Mouse (Mus musculus): ENCODE results near the gene Fbxo27. TPM values are rescaled to one million over a fixed set of nuclear protein-coding genes. Genes with fewer than 3 reads are reported as not detected.
"Not testable (repeated sequence)": the region's sequence is repeated elsewhere in the genome, so short reads cannot be mapped to it uniquely, and the experiment has no call there.

The Fbxo27 gene
- polyA plus RNA-seq, 1 experiment, result 3.7 TPM

DNA sequence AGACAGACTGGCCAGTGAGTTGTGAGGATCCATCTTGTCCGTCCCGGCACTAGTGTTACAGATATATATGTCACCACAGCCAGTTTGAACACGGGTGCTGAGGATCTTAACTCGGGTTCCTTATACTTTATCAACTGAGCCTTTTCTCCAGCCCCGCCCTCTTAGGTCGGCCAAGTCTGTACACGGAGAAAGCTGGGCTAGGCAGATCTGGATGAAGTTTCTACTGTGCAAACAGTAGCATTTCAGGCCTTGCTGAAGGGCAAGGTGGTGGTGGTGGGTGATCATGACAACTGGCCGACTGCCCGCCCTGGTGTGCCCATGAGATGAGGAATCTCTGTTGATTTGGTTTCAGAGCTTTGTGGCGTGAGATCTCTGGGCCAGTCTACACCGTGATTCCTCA lies 4.6 kb downstream of the Fbxo27 start:
- DNase-seq (ENCODE audit: low read depth in 1 of 2, low spot score in 2 of 2), result no peak
- peaks cover 4% of the 10 kb centered on the region for H3K4me1 ChIP-seq (ENCODE audit: control insufficient read depth, insufficient read depth, insufficient read length)
- no peak overlapping the region for H3K27ac ChIP-seq (ENCODE audit: insufficient read depth, low read length)
- peaks cover 3% of the 10 kb centered on the region; the same call in 1 of the 2 replicates for H3K27me3 ChIP-seq (ENCODE audit: control insufficient read depth, insufficient read depth, low read length)
- TF ChIP-seq POLR2A (IDR thresholded peaks at IDR 0.05; ENCODE audit: low read depth, low read length) (no peak), CTCF (IDR thresholded peaks at IDR 0.05; ENCODE audit: extremely low read depth, insufficient read depth, insufficient read length, insufficient replicate concordance) (no peak)
- no peak overlapping the region for H3K4me3 ChIP-seq (ENCODE audit: extremely low read depth, insufficient read depth, insufficient read length)
- 93% methylated on average over 11 of the region's 11 CpGs for WGBS
- H3K36me3 ChIP-seq (ENCODE audit: control insufficient read depth, insufficient read depth, low read length), result no peaks in the 10 kb centered on the region

DNA sequence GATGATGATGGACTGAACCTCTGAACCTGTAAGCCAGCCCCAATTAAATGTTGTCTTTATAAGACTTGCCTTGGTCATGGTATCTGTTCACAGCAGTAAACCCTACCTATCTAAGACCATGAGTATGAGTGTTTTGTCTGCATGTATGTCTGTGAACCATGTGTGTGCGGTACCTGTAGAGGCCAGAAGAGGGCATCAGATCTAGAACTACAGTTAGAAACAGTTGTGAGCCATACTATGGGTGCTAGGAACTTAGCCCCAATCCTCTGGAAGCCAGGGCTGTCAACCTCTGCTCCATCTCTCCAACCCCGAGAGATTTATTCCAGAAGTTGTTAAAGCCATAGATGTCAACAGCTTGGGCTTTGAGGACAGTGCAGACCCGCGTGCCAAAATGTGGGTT lies 7.6 kb downstream of the Fbxo27 start:
- TF ChIP-seq CTCF (IDR thresholded peaks at IDR 0.05; ENCODE audit: extremely low read depth, insufficient read depth, insufficient read length, insufficient replicate concordance), result no peak
- no peak for TF ChIP-seq POLR2A (IDR thresholded peaks at IDR 0.05; ENCODE audit: low read depth, low read length)
- 94% methylated on average over 4 of the region's 4 CpGs for WGBS
- H3K36me3 ChIP-seq (ENCODE audit: control insufficient read depth, insufficient read depth, low read length), result no peaks in the 10 kb centered on the region
- H3K27ac ChIP-seq (ENCODE audit: insufficient read depth, low read length), result no peak overlapping the region
- no peaks in the 10 kb centered on the region; the same call in 1 of the 2 replicates for H3K4me1 ChIP-seq (ENCODE audit: control insufficient read depth, insufficient read depth, insufficient read length)
- H3K27me3 ChIP-seq (ENCODE audit: control insufficient read depth, insufficient read depth, low read length), result no peaks in the 10 kb centered on the region
- DNase-seq (ENCODE audit: low read depth in 1 of 2, low spot score in 2 of 2), result no peak
- H3K4me3 ChIP-seq (ENCODE audit: extremely low read depth, insufficient read depth, insufficient read length), result no peak overlapping the region

DNA sequence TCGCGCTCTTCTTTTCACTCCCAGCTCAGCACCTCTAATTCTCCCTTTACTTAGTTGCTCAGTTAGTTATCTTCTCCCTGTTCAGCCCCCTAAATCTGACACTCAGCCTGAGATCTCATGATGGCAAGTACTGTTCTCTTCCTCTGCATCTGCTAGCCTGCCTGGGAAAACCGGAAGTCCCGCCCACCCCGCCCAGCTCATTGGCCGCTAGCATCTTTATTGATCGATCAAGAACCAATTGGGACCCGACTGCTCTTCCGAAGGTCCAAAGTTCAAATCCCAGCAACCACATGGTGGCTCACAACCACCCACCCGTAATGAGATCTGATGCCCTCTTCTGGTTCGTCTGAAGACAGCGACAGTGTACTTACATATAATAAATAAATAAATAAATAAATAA lies 8.7 kb downstream of the Fbxo27 start:
- 91% methylated on average over 12 of the region's 12 CpGs for WGBS

DNA sequence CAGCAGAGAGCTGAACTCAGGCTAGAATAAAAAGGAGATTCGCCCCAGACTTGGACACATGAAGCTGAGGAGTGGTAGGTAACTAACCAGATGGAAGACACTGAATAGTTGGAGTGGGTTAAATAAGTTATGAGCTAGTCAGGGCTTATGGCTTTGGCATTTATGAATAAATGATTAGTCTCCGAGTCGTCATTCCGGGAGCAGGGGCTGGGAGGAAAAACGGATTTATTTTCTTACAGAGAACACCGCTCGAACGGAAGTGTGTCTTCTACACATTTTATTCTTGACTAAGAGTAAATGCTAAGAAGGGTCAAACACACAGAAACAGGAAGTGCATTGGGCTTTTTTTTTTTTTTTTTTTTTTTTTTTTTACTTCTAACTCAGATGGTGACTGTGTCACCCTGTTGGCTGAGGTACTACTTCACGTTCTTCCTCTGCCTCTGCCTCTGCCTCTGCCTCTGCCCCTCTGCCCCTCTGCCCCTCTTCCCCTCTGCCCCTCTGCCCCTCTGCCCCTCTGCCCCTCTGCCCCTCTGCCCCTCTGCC lies 10.0 kb downstream of the Fbxo27 start:
- H3K27me3 ChIP-seq (ENCODE audit: control insufficient read depth, insufficient read depth, low read length), result no peaks in the 10 kb centered on the region
- no peaks in the 10 kb centered on the region for H3K36me3 ChIP-seq (ENCODE audit: control insufficient read depth, insufficient read depth, low read length)
- H3K4me3 ChIP-seq (ENCODE audit: extremely low read depth, insufficient read depth, insufficient read length), result no peak overlapping the region
- 7% methylated on average over 9 of the region's 9 CpGs for WGBS
- TF ChIP-seq POLR2A (IDR thresholded peaks at IDR 0.05; ENCODE audit: low read depth, low read length) (no peak), CTCF (IDR thresholded peaks at IDR 0.05; ENCODE audit: extremely low read depth, insufficient read depth, insufficient read length, insufficient replicate concordance) (no peak)
- peak overlapping the region; percentile 45 for H3K27ac ChIP-seq (ENCODE audit: insufficient read depth, low read length)
- no peak for DNase-seq (ENCODE audit: low read depth in 1 of 2, low spot score in 2 of 2)
- H3K4me1 ChIP-seq (ENCODE audit: control insufficient read depth, insufficient read depth, insufficient read length), result no peaks in the 10 kb centered on the region; the same call in 1 of the 2 replicates

More for the DNA sequence above, 8.7 kb downstream of the Fbxo27 start:
- H3K27me3 ChIP-seq (ENCODE audit: control insufficient read depth, insufficient read depth, low read length); H3K27ac ChIP-seq (ENCODE audit: insufficient read depth, low read length); H3K4me3 ChIP-seq (ENCODE audit: extremely low read depth, insufficient read depth, insufficient read length); DNase-seq (ENCODE audit: low read depth in 1 of 2, low spot score in 2 of 2); H3K4me1 ChIP-seq (ENCODE audit: control insufficient read depth, insufficient read depth, insufficient read length); H3K36me3 ChIP-seq (ENCODE audit: control insufficient read depth, insufficient read depth, low read length): not testable (repeated sequence)

DNA sequence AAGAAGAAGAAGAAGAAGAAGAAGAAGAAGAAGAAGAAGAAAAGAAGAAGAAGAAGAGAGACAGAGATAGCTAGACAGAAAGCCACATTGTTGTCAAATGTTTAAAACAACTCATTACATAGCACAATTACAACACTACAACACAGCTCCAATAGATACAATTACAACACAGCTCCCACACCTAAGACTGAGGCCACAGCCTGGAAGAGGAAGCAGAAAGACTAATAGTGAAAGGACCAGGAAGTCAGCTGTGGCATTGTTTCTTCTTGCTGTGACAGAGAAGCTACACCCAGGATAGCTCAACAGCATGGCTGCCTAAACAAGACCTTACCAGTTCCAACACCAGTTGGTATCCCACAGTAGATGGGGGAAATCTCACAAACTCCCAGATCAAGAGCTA lies 16.8 kb downstream of the Fbxo27 start:
- no peaks in the 10 kb centered on the region for H3K27me3 ChIP-seq (ENCODE audit: control insufficient read depth, insufficient read depth, low read length)
- H3K4me1 ChIP-seq (ENCODE audit: control insufficient read depth, insufficient read depth, insufficient read length), result no peaks in the 10 kb centered on the region
- H3K36me3 ChIP-seq (ENCODE audit: control insufficient read depth, insufficient read depth, low read length), result no peaks in the 10 kb centered on the region
- TF ChIP-seq CTCF (IDR thresholded peaks at IDR 0.05; ENCODE audit: extremely low read depth, insufficient read depth, insufficient read length, insufficient replicate concordance) (no peak), POLR2A (IDR thresholded peaks at IDR 0.05; ENCODE audit: low read depth, low read length) (no peak)
- no peak overlapping the region for H3K27ac ChIP-seq (ENCODE audit: insufficient read depth, low read length)
- H3K4me3 ChIP-seq (ENCODE audit: extremely low read depth, insufficient read depth, insufficient read length), result no peak overlapping the region
- no peak for DNase-seq (ENCODE audit: low read depth in 1 of 2, low spot score in 2 of 2)

DNA sequence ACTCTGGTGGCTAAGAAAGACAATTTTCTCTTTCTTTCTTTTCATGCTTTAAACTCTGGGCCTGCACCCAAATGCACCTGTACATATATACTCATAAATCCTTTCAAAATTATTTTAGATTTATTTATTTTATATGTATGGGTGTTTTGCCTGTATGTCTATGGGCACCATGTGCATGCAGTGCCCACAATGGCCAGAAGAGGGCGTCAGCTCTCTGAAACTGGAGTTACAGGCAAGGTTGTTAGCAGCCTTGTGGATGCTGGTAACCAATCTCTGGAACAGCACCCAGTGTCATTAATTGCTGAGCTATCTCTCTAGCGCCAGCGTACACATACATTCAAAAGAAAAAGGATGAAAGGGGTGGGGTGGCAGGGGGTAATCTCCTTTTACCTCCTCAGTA lies 18.3 kb downstream of the Fbxo27 start:
- Histone ChIP-seq H3K4me3 (ENCODE audit: extremely low read depth, insufficient read depth, insufficient read length) (no peak overlapping the region), H3K27ac (ENCODE audit: insufficient read depth, low read length) (no peak overlapping the region), H3K4me1 (ENCODE audit: control insufficient read depth, insufficient read depth, insufficient read length) (no peaks in the 10 kb centered on the region), H3K36me3 (ENCODE audit: control insufficient read depth, insufficient read depth, low read length) (no peaks in the 10 kb centered on the region), H3K27me3 (ENCODE audit: control insufficient read depth, insufficient read depth, low read length) (no peaks in the 10 kb centered on the region)
- no peak for DNase-seq (ENCODE audit: low read depth in 1 of 2, low spot score in 2 of 2)
- 68% methylated on average over 3 of the region's 3 CpGs for WGBS
- no peak for TF ChIP-seq CTCF (IDR thresholded peaks at IDR 0.05; ENCODE audit: extremely low read depth, insufficient read depth, insufficient read length, insufficient replicate concordance)
- TF ChIP-seq POLR2A (IDR thresholded peaks at IDR 0.05; ENCODE audit: low read depth, low read length), result no peak

DNA sequence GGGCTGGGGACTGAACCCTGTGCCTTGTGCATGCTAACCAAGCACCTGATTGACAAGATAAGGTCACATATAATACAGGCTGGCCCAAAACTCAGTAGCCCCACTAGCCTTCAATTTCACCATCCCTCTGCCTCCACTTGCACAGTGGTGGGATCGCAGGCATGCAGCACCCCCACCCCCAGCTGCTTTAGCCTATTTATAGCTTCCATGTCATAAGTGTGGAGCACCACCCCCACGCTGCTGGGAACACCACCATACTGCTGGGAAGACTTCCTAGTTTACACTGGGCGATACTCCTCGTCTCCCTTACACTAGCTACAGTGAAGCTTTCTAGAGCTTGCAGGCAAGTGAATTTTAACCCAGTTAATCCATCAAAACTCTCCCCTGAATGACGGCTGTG lies 22.0 kb downstream of the Fbxo27 start:
- H3K4me1 ChIP-seq (ENCODE audit: control insufficient read depth, insufficient read depth, insufficient read length), result no peaks in the 10 kb centered on the region
- H3K36me3 ChIP-seq (ENCODE audit: control insufficient read depth, insufficient read depth, low read length), result no peaks in the 10 kb centered on the region
- DNase-seq (ENCODE audit: low read depth in 1 of 2, low spot score in 2 of 2), result no peak
- no peaks in the 10 kb centered on the region for H3K27me3 ChIP-seq (ENCODE audit: control insufficient read depth, insufficient read depth, low read length)
- WGBS, result 95% methylated on average over 5 of the region's 5 CpGs
- TF ChIP-seq POLR2A (IDR thresholded peaks at IDR 0.05; ENCODE audit: low read depth, low read length) (no peak), CTCF (IDR thresholded peaks at IDR 0.05; ENCODE audit: extremely low read depth, insufficient read depth, insufficient read length, insufficient replicate concordance) (no peak)
- no peak overlapping the region for H3K27ac ChIP-seq (ENCODE audit: insufficient read depth, low read length)
- no peak overlapping the region for H3K4me3 ChIP-seq (ENCODE audit: extremely low read depth, insufficient read depth, insufficient read length)

Data from spleen, adult 2 months (tissue).